10 mouse cellular contexts compared by ENCODE assay signal in genomic region chr6:88041221-88041620, GRCm38 (mm10). TPM values are rescaled to one million over a fixed set of nuclear protein-coding genes. Genes with fewer than 3 reads are reported as not detected.
DNase-seq lines count a peak whose midpoint lies in the region; TF ChIP-seq lines count a peak whose summit lies in the region.
"Had no signal": no experiment of that assay in that cellular context is flagged by ENCODE, and none has a peak within 500 bp of the region (broad histone marks: within the 10 kb centered on the region; RNA-seq: fewer than 3 reads in every experiment).

No protein-coding gene starts in this region.

- H3K27ac ChIP-seq in layer of hippocampus, adult 2 months: peak overlapping the region; percentile 65
- H3K27ac ChIP-seq: embryonic facial prominence, embryonic 10.5 days; macrophage had no signal

- H3K4me3 ChIP-seq in layer of hippocampus, adult 2 months: no peak overlapping the region
- H3K4me3 ChIP-seq: embryonic facial prominence, embryonic 10.5 days had no signal

- TF ChIP-seq CTCF in layer of hippocampus, adult 2 months (conservative IDR thresholded peaks at IDR 0.05): no peak

- DNase-seq in layer of hippocampus, adult 2 months (ENCODE audit: low spot score in 2 of 2): no peak
- DNase-seq in layer of hippocampus, adult 9-10 months (ENCODE audit: low spot score): no peak
- DNase-seq in cerebellum, postnatal 10 days: peak; percentile 20 to 40
- peak; percentile 40 to 41 for DNase-seq in gastrocnemius, postnatal 36 days
- DNase-seq in skeletal muscle tissue, adult 2 months (ENCODE audit: low read depth, low spot score): peak; percentile 83
- DNase-seq in right cerebral cortex, postnatal 36 days (ENCODE audit: low spot score in 2 of 2): no peak
- no peak for DNase-seq in adrenal gland, postnatal 4 days (ENCODE audit: low spot score in 2 of 2)
- DNase-seq: kidney, adult 18-20 months had no signal

- intact Hi-C loops in gastrocnemius, postnatal 36 days (cut with DNase I): no loop called here

RNA-seq across cellular contexts. Expression of gene Rab7, which starts 3.8 kb away (rescaled TPM):
- total RNA-seq in layer of hippocampus, adult 2 months (2021): 100 to 1,000 TPM; 305 to 332 TPM
- 100 to 1,000 TPM; 301 to 338 TPM for total RNA-seq in gastrocnemius, postnatal 36 days (2021)
- total RNA-seq in adrenal gland, postnatal 4 days (2021): 100 to 1,000 TPM; 263 to 269 TPM

RNA-seq across cellular contexts. Expression of gene Rpn1, which starts 43.1 kb away (rescaled TPM):
- 100 to 1,000 TPM; 163 to 174 TPM for total RNA-seq in layer of hippocampus, adult 2 months (2021)
- 10 to 100 TPM; 65.2 to 80.5 TPM for total RNA-seq in gastrocnemius, postnatal 36 days (2021)
- 100 to 1,000 TPM; 212 to 219 TPM for total RNA-seq in adrenal gland, postnatal 4 days (2021)

RNA-seq across cellular contexts. Expression of gene H1fx, which starts 59.8 kb away (rescaled TPM):
- 10 to 100 TPM; 65.7 to 68.1 TPM for total RNA-seq in layer of hippocampus, adult 2 months (2021)
- 1 to 10 TPM; 1.4 to 2.2 TPM for total RNA-seq in gastrocnemius, postnatal 36 days (2021)
- 10 to 100 TPM; 67.6 to 77.3 TPM for total RNA-seq in adrenal gland, postnatal 4 days (2021)

Comparison
In these comparisons a context has a peak if more than half of its experiments do, and no peak if none do; other contexts are left out.
1. DNase-seq: peak in cerebellum, postnatal 10 days (2 of 2), gastrocnemius, postnatal 36 days (2 of 2) and skeletal muscle tissue, adult 2 months (single experiment); none in layer of hippocampus, adult 2 months (0 of 2), layer of hippocampus, adult 9-10 months (single experiment), right cerebral cortex, postnatal 36 days (0 of 2) and adrenal gland, postnatal 4 days (0 of 2).
2. RNA of gene H1fx, which starts 59.8 kb away (total RNA-seq): 67.6 to 77.3 TPM in adrenal gland, postnatal 4 days and 65.7 to 68.1 TPM in layer of hippocampus, adult 2 months; 1.4 to 2.2 TPM in gastrocnemius, postnatal 36 days; every median in the first group is over 10 times any median in the second.